16 mouse cellular contexts compared by ENCODE assay signal in genomic region chr6:51087806-51088205, GRCm38 (mm10).
"Had no signal": no experiment of that assay in that cellular context is flagged by ENCODE, and none has a peak within 500 bp of the region (broad histone marks: within the 10 kb centered on the region; RNA-seq: fewer than 3 reads in every experiment).

No protein-coding gene starts in this region.

- H3K4me3 ChIP-seq: neural tube, embryonic 12.5 days; neural tube, embryonic 13.5 days; neural tube, embryonic 15.5 days; stomach, embryonic 15.5 days had no signal

- H3K36me3 ChIP-seq: neural tube, embryonic 12.5 days; neural tube, embryonic 13.5 days; neural tube, embryonic 15.5 days; stomach, embryonic 15.5 days had no signal

- H3K27ac ChIP-seq: neural tube, embryonic 12.5 days; neural tube, embryonic 13.5 days; neural tube, embryonic 15.5 days; stomach, embryonic 15.5 days; stomach, postnatal 0 days had no signal

- H3K9me3 ChIP-seq: neural tube, embryonic 12.5 days; neural tube, embryonic 13.5 days; neural tube, embryonic 15.5 days; stomach, embryonic 15.5 days had no signal

- H3K27me3 ChIP-seq: neural tube, embryonic 12.5 days; neural tube, embryonic 13.5 days; neural tube, embryonic 15.5 days; stomach, embryonic 15.5 days had no signal

- DNase-seq: retina, postnatal 1 day; right cerebral cortex, adult 18-20 months; right cerebral cortex, postnatal 14 days; right cerebral cortex, postnatal 25 days; right cerebral cortex, postnatal 4 days; spleen, adult 18-20 months; thymus, adult 18-20 months; thymus, adult 2 months; thymus, postnatal 14 days; thymus, postnatal 36 days; thymus, postnatal 4 days had no signal

- H3K4me1 ChIP-seq: neural tube, embryonic 12.5 days; stomach, embryonic 15.5 days had no signal

- H3K9ac ChIP-seq: neural tube, embryonic 12.5 days; neural tube, embryonic 13.5 days; neural tube, embryonic 15.5 days; stomach, embryonic 15.5 days had no signal

- H3K4me2 ChIP-seq: neural tube, embryonic 12.5 days; neural tube, embryonic 13.5 days; neural tube, embryonic 15.5 days; stomach, embryonic 15.5 days had no signal
